Mouse (Mus musculus) CH12.LX (cell line): ENCODE data around the gene Tasp1. TPM values are rescaled to one million over a fixed set of nuclear protein-coding genes. Genes with fewer than 3 reads are reported as not detected.
A peak's percentile ranks its signal among the peaks of the same experiment; 100 is the strongest.

Experiments used
- DNase-seq: peaks from one replicate; pipeline ENCODE4 v3.0.0-alpha.2; 2013; ENCODE audit errors: extremely low read depth
- H3K27ac ChIP-seq: 2 replicates; pipeline ENCODE4 v1.5.1; 2012; ENCODE audit warnings: low read depth, mild to moderate bottlenecking, control low read depth, moderate library complexity; ENCODE audit not compliant: insufficient read depth
- H3K27me3 ChIP-seq: replicated peaks from 2 replicates; pipeline ENCODE3; 2012; ENCODE audit warnings: inconsistent platforms
- H3K36me3 ChIP-seq, 2 experiments: replicated peaks in 1 of 2; 2 replicates each; pipeline versions ENCODE3 to v1.6.1; 2012; ENCODE audit warnings: inconsistent platforms in 1 of 2, low read length in 1 of 2, mild to moderate bottlenecking in 1 of 2, mixed read lengths in 1 of 2, moderate library complexity in 1 of 2; ENCODE audit not compliant: control insufficient read depth in 1 of 2, insufficient read depth in 1 of 2
- H3K4me1 ChIP-seq, 2 experiments: 2 replicates each; pipeline ENCODE4 v1.6.1; 2012; ENCODE audit warnings: inconsistent platforms in 1 of 2, moderate library complexity in 1 of 2; ENCODE audit not compliant: insufficient read depth in 2 of 2, control insufficient read depth in 1 of 2
- H3K4me2 ChIP-seq: 2 replicates; pipeline ENCODE4 v1.6.1; 2012; ENCODE audit warnings: low read depth, mild to moderate bottlenecking, control low read depth; ENCODE audit not compliant: poor library complexity, insufficient read depth, severe bottlenecking
- H3K4me3 ChIP-seq, 3 experiments: fragments of 150-350 bp in 1 of 3; sonication (generic) in 1 of 3; replicated peaks in 1 of 3; 2 replicates each; pipeline versions ENCODE3 to v1.5.1; 2011 to 2012; ENCODE audit warnings: low read depth in 2 of 3, low read length in 2 of 3, mild to moderate bottlenecking in 2 of 3, moderate library complexity in 2 of 3, control low read depth in 1 of 3, improper control_type of control experiment in 1 of 3, inconsistent platforms in 1 of 3, mixed read lengths in 1 of 3; ENCODE audit not compliant: poor library complexity in 1 of 3
- H3K79me2 ChIP-seq: replicated peaks from 2 replicates; pipeline ENCODE4 v1.6.1; 2012; ENCODE audit warnings: mild to moderate bottlenecking, moderate library complexity; ENCODE audit not compliant: control insufficient read depth, poor library complexity, insufficient read depth, severe bottlenecking; ENCODE audit errors: extremely low read depth
- H3K9ac ChIP-seq: 2 replicates; pipeline ENCODE4 v1.6.1; 2012; ENCODE audit warnings: low read depth, mild to moderate bottlenecking, control low read depth, moderate library complexity; ENCODE audit not compliant: insufficient read depth
- H3K9me3 ChIP-seq: replicated peaks from 2 replicates; pipeline ENCODE3; 2012; ENCODE audit warnings: low read length, inconsistent platforms, mixed read lengths
- CHD1 ChIP-seq: IDR thresholded peaks from 2 replicates; pipeline ENCODE4 v1.6.1; 2012; ENCODE audit warnings: low read depth, low read length, improper control_type of control experiment, inconsistent platforms
- CHD2 ChIP-seq: IDR thresholded peaks from 2 replicates; pipeline ENCODE4 v1.6.1; 2011; ENCODE audit warnings: low read length, improper control_type of control experiment
- GABPA ChIP-seq: IDR thresholded peaks from 2 replicates; pipeline ENCODE4 v1.6.1; 2012; ENCODE audit warnings: low read depth, low read length, improper control_type of control experiment, inconsistent platforms; ENCODE audit not compliant: insufficient replicate concordance
- HCFC1 ChIP-seq: IDR thresholded peaks from 2 replicates; pipeline ENCODE4 v1.6.1; 2012; ENCODE audit warnings: low read depth, mild to moderate bottlenecking, inconsistent platforms, low read length, improper control_type of control experiment
- MEF2A ChIP-seq: IDR thresholded peaks from 2 replicates; pipeline ENCODE4 v1.6.1; 2014; ENCODE audit warnings: low read depth, mild to moderate bottlenecking, inconsistent platforms, low read length, improper control_type of control experiment, borderline replicate concordance
- MXI1 ChIP-seq: IDR thresholded peaks from 2 replicates; pipeline ENCODE4 v1.6.1; 2011; ENCODE audit warnings: mild to moderate bottlenecking, low read depth, low read length, improper control_type of control experiment
- MYC ChIP-seq: IDR thresholded peaks from 2 replicates; pipeline ENCODE4 v1.6.1; 2011; ENCODE audit warnings: low read depth, mild to moderate bottlenecking, improper control_type of control experiment, low read length
- POLR2A ChIP-seq: IDR thresholded peaks from 2 replicates; pipeline ENCODE4 v1.6.1; 2011; ENCODE audit warnings: low read depth, mild to moderate bottlenecking, improper control_type of control experiment, low read length
- POLR2AphosphoS2 ChIP-seq: IDR thresholded peaks from 2 replicates; pipeline ENCODE4 v1.6.1; 2011; ENCODE audit warnings: low read depth, low read length, improper control_type of control experiment
- RAD21 ChIP-seq: IDR thresholded peaks from 2 replicates; pipeline ENCODE4 v1.6.1; 2011; ENCODE audit warnings: low read depth, mild to moderate bottlenecking, low read length, improper control_type of control experiment, moderate library complexity
- SMC3 ChIP-seq: IDR thresholded peaks from 2 replicates; pipeline ENCODE4 v1.6.1; 2011; ENCODE audit warnings: low read depth, low read length, improper control_type of control experiment
- ZC3H11A ChIP-seq: IDR thresholded peaks from 2 replicates; pipeline ENCODE4 v1.6.1; 2012; ENCODE audit warnings: low read depth, mild to moderate bottlenecking, inconsistent platforms, low read length, improper control_type of control experiment
- ZNF384 ChIP-seq: IDR thresholded peaks from 2 replicates; pipeline ENCODE4 v1.6.1; 2012; ENCODE audit warnings: low read depth, low read length, improper control_type of control experiment, inconsistent platforms
- dilution Hi-C: fragments of 300-500 bp; cut with MboI; formaldehyde crosslinking; loops from 2 replicates; pipeline ENCODE4 v1.14.3; 2020; ENCODE audit warnings: low sequenced_read_pairs; ENCODE audit not compliant: extremely low pct_unique_long_range_greater_than_20kb, extremely low pct_ligation_motif_present
- in situ Hi-C: fragments of 300-500 bp; cut with MboI; formaldehyde crosslinking; loops from 3 replicates; pipeline ENCODE4 v1.14.3; 2019; ENCODE audit warnings: low sequenced_read_pairs, low pct_ligation_motif_present, low pct_unique_long_range_greater_than_20kb, mixed read lengths
- polyA plus RNA-seq: library from polyadenylated mRNA; unstranded; fragments of >175 nt; gene quantifications from 2 replicates; pipeline ENCODE4 v1.2.1, GENCODE M21; 2012; ENCODE audit warnings: low read depth; ENCODE audit not compliant: insufficient read length
- total RNA-seq, 2 experiments: library from RNA; depleted of rRNA; stranded (reverse); fragments of 300-350 nt in 1 of 2; fragments of >200 nt in 1 of 2; gene quantifications; 2 replicates each; pipeline ENCODE4 v1.2.3; 2012 to 2014

The Tasp1 gene
- total and polyA plus RNA-seq, 3 experiments = 28.8 to 64.5 (median 28.9) TPM

DNA sequence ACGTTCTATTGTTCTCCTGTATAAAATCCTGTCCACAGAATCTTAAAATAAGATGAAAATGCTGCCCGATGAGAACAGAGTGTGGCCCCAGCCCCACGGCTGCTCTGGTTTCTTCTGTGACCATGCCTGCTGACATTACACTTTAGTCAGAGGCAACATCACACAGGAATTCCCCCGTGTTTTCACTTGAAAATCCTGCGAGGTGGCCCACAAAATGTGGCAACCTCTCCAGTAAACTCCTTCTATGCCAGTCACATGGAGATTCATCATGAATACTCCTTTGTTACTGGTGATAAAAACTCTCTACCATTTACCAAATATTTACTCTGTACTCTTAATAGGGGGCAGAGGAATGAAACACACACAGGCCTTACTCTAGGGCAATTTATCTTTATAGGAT, 225.7 kb downstream of the Tasp1 start:
- in situ Hi-C loops = no loop called here

GRCm38 (mm10) chr2:139821589-139822378, 244.8 kb downstream of the Tasp1 start:
- TF ChIP-seq ZNF384 (no peak), RAD21 (no peak)
- TF ChIP-seq, all 38 proteins: peak for 0
- no peak overlapping the region for H3K4me3 ChIP-seq
- in situ Hi-C loops (no loop called here), dilution Hi-C loops (no loop called here)
- H3K4me2 ChIP-seq = no peak overlapping the region
- no peak overlapping the region for H3K9ac ChIP-seq
- no peak for DNase-seq
- no peaks in the 10 kb centered on the region for H3K79me2 ChIP-seq
- H3K9me3 ChIP-seq = no peaks in the 10 kb centered on the region
- H3K4me1 ChIP-seq = no peaks in the 10 kb centered on the region
- H3K27me3 ChIP-seq = no peaks in the 10 kb centered on the region
- no peak overlapping the region for H3K27ac ChIP-seq
- no peaks in the 10 kb centered on the region for H3K36me3 ChIP-seq

More for the DNA sequence above, 225.7 kb downstream of the Tasp1 start:
- dilution Hi-C loops = no loop called here
- Histone ChIP-seq H3K4me2 (peak overlapping the region; percentile 95), H3K9ac (no peak overlapping the region), H3K4me3 (no peak overlapping the region), H3K9me3 (no peaks in the 10 kb centered on the region), H3K4me1 (peaks cover 19 to 48% of the 10 kb centered on the region in 2 experiments), H3K36me3 (peaks cover 0 to 9% of the 10 kb centered on the region in 2 experiments), H3K27me3 (no peaks in the 10 kb centered on the region), H3K27ac (peak overlapping the region; percentile 60; the same call in 1 of the 2 replicates), H3K79me2 (no peaks in the 10 kb centered on the region)
- DNase-seq = no peak
- TF ChIP-seq CHD2 (no peak), MXI1 (peak; percentile 45; the same call in 1 of the 2 replicates)

DNA sequence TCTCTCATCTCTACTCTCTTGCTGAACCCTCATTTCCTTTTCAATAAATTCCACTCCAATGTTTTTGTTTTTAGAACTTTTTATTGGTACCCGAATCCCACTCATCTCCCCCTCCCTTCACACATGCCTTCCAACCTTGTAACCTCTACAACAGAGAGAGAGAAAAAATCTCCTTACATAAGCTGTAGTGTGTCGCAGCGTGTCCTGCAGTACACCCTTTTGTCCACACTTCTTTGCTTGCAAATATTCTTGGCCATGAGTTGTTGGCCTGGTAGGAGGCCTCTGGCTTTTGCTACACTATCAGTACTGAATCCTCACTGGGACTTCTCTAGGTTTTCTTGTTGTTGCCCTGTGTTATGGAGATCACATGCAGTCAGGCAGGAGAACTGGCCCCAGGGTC, 249.3 kb downstream of the Tasp1 start:
- Histone ChIP-seq H3K4me3 (no peak overlapping the region), H3K4me2 (no peak overlapping the region), H3K27ac (no peak overlapping the region), H3K36me3 (no peaks in the 10 kb centered on the region), H3K4me1 (peaks cover 0 to 2% of the 10 kb centered on the region in 2 experiments; a peak in 1 of 4 replicates), H3K79me2 (no peaks in the 10 kb centered on the region), H3K9me3 (no peaks in the 10 kb centered on the region), H3K9ac (no peak overlapping the region), H3K27me3 (no peaks in the 10 kb centered on the region)
- dilution Hi-C loops (no loop called here), in situ Hi-C loops (no loop called here)
- DNase-seq = no peak
- TF ChIP-seq ZC3H11A (no peak), HCFC1 (no peak), SMC3 (no peak), GABPA (no peak), POLR2AphosphoS2 (no peak), CHD1 (no peak), MEF2A (no peak), MYC (no peak), POLR2A (no peak)
